Mouse (Mus musculus): ENCODE data around the gene Rnaseh2a. TPM values are rescaled to one million over a fixed set of nuclear protein-coding genes. Genes with fewer than 3 reads are reported as not detected.

The Rnaseh2a gene
- polyA plus RNA-seq, 1 experiment from 2014 or later = 108 TPM

GRCm38 (mm10) chr8:84944478-84945160 lies 24.9 kb downstream of the Rnaseh2a start:
- 3% methylated on average over 26 of the region's 26 CpGs for WGBS
- H3K27me3 ChIP-seq (ENCODE audit: control insufficient read depth, insufficient read depth, low read length) = peaks cover 51% of the 10 kb centered on the region
- no peaks in the 10 kb centered on the region for H3K9me3 ChIP-seq (replicated peaks; ENCODE audit: control insufficient read depth, low read length)
- H3K4me1 ChIP-seq (ENCODE audit: control insufficient read depth, insufficient read depth, low read length) = peaks cover 8% of the 10 kb centered on the region
- H3K9ac ChIP-seq (ENCODE audit: low read length) = no peak overlapping the region
- no peaks in the 10 kb centered on the region for H3K36me3 ChIP-seq (ENCODE audit: control insufficient read depth, insufficient read depth, low read length)
- ATAC-seq (ENCODE audit: insufficient read depth, low FRiP score) = peak; percentile 53; the same call in 1 of the 2 replicates
- H3K27ac ChIP-seq (ENCODE audit: low read length) = no peak overlapping the region
- H3K4me2 ChIP-seq (ENCODE audit: low read depth, low read length) = peak overlapping the region; percentile 20; the same call in 1 of the 2 replicates
- no peak overlapping the region for H3K4me3 ChIP-seq (replicated peaks; ENCODE audit: low read length)

- no peaks in the 10 kb centered on the region for H3K9me3 ChIP-seq (replicated peaks; ENCODE audit: control insufficient read depth, low read length)
- H3K27ac ChIP-seq (ENCODE audit: low read length) = no peak overlapping the region
- no peak overlapping the region for H3K4me3 ChIP-seq (replicated peaks; ENCODE audit: low read length)
- no peak overlapping the region for H3K4me2 ChIP-seq (ENCODE audit: low read depth, low read length)
- WGBS = 22% methylated on average over 4 of the region's 4 CpGs
- no peaks in the 10 kb centered on the region for H3K36me3 ChIP-seq (ENCODE audit: control insufficient read depth, insufficient read depth, low read length)
- no peak for ATAC-seq (ENCODE audit: insufficient read depth, low FRiP score)
- H3K9ac ChIP-seq (ENCODE audit: low read length) = no peak overlapping the region
- peaks cover 51% of the 10 kb centered on the region for H3K27me3 ChIP-seq (ENCODE audit: control insufficient read depth, insufficient read depth, low read length)
- H3K4me1 ChIP-seq (ENCODE audit: control insufficient read depth, insufficient read depth, low read length) = peaks cover 8% of the 10 kb centered on the region
Measured at GRCm38 (mm10) chr8:84943699-84944098, 25.9 kb downstream of the Rnaseh2a start.

DNA sequence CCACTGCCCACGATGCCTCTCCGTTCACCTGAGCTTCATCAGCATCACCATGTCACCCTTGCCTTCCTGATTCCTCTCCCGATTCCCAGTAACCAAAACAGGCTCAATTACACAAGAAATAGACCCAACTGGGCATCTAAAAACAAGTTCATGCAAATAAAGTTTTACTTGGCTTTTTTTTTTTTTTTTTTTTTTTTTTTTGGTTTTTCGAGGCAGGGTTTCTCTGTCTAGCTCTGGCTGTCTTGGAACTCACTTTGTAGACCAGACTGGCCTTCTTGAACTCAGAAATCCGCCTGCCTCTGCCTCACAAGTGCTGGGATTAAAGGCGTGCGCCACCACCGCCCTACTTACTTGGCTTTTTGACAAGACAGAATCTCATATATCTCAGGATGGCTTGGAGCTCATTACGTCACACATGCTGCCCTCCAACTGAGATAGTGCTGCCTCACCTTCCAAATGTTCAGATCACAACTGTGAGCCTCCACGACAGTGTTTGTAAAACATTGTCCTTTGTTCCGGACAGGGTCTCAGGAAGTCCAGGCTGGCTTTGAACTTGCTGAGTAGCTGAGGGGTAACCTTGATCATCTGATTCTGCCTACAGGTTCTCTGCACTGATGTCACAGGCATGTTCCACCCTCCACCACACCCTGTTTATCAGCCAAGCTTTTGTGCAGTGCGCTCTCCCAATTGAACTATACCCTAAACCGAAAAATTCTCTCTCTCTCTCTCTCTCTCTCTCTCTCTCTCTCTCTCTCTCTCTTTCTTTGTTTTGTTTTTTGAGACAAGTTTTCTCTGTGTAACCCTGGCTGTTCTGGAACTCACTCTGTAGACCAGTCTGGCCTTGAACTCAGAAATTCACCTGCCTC lies 31.7 kb downstream of the Rnaseh2a start:
- no peak for ATAC-seq (ENCODE audit: insufficient read depth, low FRiP score)
- WGBS = 58% methylated on average over 13 of the region's 13 CpGs
- no peak overlapping the region for H3K9ac ChIP-seq (ENCODE audit: low read length)
- H3K4me1 ChIP-seq (ENCODE audit: control insufficient read depth, insufficient read depth, low read length) = peaks cover 4% of the 10 kb centered on the region; the same call in 1 of the 2 replicates
- H3K4me2 ChIP-seq (ENCODE audit: low read depth, low read length) = 0 out of 2 replicates have a peak overlapping the region, but pooled peaks have one; percentile 65
- H3K27me3 ChIP-seq (ENCODE audit: control insufficient read depth, insufficient read depth, low read length) = peaks cover 45% of the 10 kb centered on the region
- H3K4me3 ChIP-seq (replicated peaks; ENCODE audit: low read length) = no peak overlapping the region
- no peak overlapping the region for H3K27ac ChIP-seq (ENCODE audit: low read length)
- no peaks in the 10 kb centered on the region for H3K36me3 ChIP-seq (ENCODE audit: control insufficient read depth, insufficient read depth, low read length)
- H3K9me3 ChIP-seq (replicated peaks; ENCODE audit: control insufficient read depth, low read length) = no peaks in the 10 kb centered on the region

DNA sequence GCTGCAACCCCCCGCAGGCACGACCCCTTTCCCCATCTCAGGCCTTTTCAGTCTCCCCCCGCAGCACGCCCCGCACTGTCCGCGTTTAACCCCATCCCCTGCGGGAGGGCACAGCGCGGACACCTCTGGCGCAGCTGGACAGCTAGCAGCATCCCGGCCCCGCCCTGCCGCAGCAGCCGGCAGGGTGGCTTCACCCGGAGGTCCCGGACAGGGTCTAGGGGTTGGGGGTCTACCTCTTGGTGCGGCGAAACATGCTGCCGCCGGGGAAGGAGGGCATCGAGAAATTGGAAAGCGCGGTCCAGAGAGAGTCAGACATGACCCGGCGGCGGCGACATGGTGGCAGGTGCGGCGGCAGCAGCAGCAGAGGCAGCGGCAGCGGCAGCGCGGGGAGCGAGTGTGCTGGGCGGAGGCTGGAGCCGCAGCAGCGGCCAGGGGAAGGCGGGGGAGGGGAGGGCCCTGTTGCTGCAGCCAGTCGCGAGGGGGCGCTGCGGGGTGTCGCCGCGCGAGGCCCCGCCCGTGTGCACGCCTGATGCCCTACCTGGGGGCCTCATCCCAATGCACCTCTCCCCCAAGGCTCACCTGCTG lies 32.5 kb downstream of the Rnaseh2a start, which contains the start of gene Mast1:
Gene Mast1 (minus strand): TSS at position 398 of the 585 bp plus-strand sequence.
- Histone ChIP-seq H3K9ac (ENCODE audit: low read length) (no peak within 1 kb of the TSS), H3K27ac (ENCODE audit: low read length) (no peak within 1 kb of the TSS), H3K36me3 (ENCODE audit: control insufficient read depth, insufficient read depth, low read length) (no peaks in the 10 kb centered on the region), H3K4me3 (replicated peaks; ENCODE audit: low read length) (peak within 1 kb of the TSS; percentile 44), H3K27me3 (ENCODE audit: control insufficient read depth, insufficient read depth, low read length) (peaks cover 45% of the 10 kb centered on the region), H3K4me1 (ENCODE audit: control insufficient read depth, insufficient read depth, low read length) (peaks cover 4% of the 10 kb centered on the region; the same call in 1 of the 2 replicates), H3K9me3 (replicated peaks; ENCODE audit: control insufficient read depth, low read length) (no peaks in the 10 kb centered on the region), H3K4me2 (ENCODE audit: low read depth, low read length) (peak within 1 kb of the TSS; percentile 65)
- WGBS = under 1% methylated on average over 50 of the region's 50 CpGs
- ATAC-seq (ENCODE audit: insufficient read depth, low FRiP score) = peak; percentile 68

- 22% methylated on average over 23 of the region's 23 CpGs for WGBS
- no peaks in the 10 kb centered on the region for H3K36me3 ChIP-seq (ENCODE audit: control insufficient read depth, insufficient read depth, low read length)
- H3K27me3 ChIP-seq (ENCODE audit: control insufficient read depth, insufficient read depth, low read length) = peaks cover 45% of the 10 kb centered on the region
- H3K9me3 ChIP-seq (replicated peaks; ENCODE audit: control insufficient read depth, low read length) = no peaks in the 10 kb centered on the region
- no peak overlapping the region for H3K27ac ChIP-seq (ENCODE audit: low read length)
- H3K9ac ChIP-seq (ENCODE audit: low read length) = no peak overlapping the region
- H3K4me2 ChIP-seq (ENCODE audit: low read depth, low read length) = peak overlapping the region; percentile 65
- H3K4me3 ChIP-seq (replicated peaks; ENCODE audit: low read length) = peak overlapping the region; percentile 44
- peak; percentile 34 for ATAC-seq (ENCODE audit: insufficient read depth, low FRiP score)
- peaks cover 4% of the 10 kb centered on the region; the same call in 1 of the 2 replicates for H3K4me1 ChIP-seq (ENCODE audit: control insufficient read depth, insufficient read depth, low read length)
Measured at GRCm38 (mm10) chr8:84936041-84936961, 33.3 kb downstream of the Rnaseh2a start.

DNA sequence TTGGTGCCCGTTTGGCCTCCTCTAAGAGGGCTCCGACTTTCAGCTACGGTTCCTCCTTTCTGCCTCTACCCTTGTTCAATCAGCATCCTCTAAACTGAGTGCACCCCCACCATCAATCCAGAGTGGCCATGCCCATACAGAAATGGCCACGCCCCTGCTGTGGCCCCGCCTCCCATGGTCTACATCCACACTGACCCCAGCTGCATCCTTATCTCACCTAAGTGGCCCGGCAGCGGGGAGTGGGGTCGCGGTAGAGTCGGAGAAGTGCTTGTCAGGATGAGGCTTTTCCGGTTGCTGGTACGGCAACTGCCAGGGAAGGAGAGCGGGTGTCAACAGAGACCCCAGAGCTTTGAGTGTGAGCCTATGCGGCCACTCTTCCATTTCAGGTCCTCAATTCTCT lies 34.1 kb downstream of the Rnaseh2a start:
- no peak for ATAC-seq (ENCODE audit: insufficient read depth, low FRiP score)
- peaks cover 4% of the 10 kb centered on the region; the same call in 1 of the 2 replicates for H3K4me1 ChIP-seq (ENCODE audit: control insufficient read depth, insufficient read depth, low read length)

DNA sequence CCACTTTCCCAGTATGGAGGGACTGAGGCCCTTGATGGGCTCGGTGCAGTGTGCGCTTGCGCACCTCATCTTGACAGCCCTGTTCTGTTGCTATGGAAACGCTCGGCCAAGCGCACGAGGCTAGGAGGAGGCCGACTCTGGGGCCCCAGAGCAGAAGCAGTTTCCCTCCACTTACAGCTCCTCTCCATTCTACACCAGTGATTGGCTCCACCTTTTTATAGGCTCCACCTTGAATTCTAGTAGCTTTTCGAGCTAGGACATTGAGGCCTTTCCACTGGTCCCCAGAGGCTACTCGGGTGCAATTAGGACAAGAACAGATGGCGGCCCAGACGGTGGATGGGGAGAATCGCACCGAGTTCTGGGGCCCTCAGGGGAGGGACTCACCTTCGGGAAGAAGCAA lies 34.7 kb downstream of the Rnaseh2a start:
- ATAC-seq (ENCODE audit: insufficient read depth, low FRiP score) = no peak
- Histone ChIP-seq H3K36me3 (ENCODE audit: control insufficient read depth, insufficient read depth, low read length) (no peaks in the 10 kb centered on the region), H3K27ac (ENCODE audit: low read length) (no peak overlapping the region), H3K9ac (ENCODE audit: low read length) (no peak overlapping the region), H3K4me2 (ENCODE audit: low read depth, low read length) (no peak overlapping the region), H3K4me1 (ENCODE audit: control insufficient read depth, insufficient read depth, low read length) (peaks cover 4% of the 10 kb centered on the region; the same call in 1 of the 2 replicates), H3K4me3 (replicated peaks; ENCODE audit: low read length) (no peak overlapping the region), H3K27me3 (ENCODE audit: control insufficient read depth, insufficient read depth, low read length) (peaks cover 53% of the 10 kb centered on the region), H3K9me3 (replicated peaks; ENCODE audit: control insufficient read depth, low read length) (no peaks in the 10 kb centered on the region)
- WGBS = under 1% methylated on average over 15 of the region's 15 CpGs

More for the DNA sequence above, 34.1 kb downstream of the Rnaseh2a start:
- no peak overlapping the region for H3K4me2 ChIP-seq (ENCODE audit: low read depth, low read length)
- peaks cover 48% of the 10 kb centered on the region for H3K27me3 ChIP-seq (ENCODE audit: control insufficient read depth, insufficient read depth, low read length)
- no peak overlapping the region for H3K4me3 ChIP-seq (replicated peaks; ENCODE audit: low read length)
- no peak overlapping the region for H3K27ac ChIP-seq (ENCODE audit: low read length)
- no peak overlapping the region for H3K9ac ChIP-seq (ENCODE audit: low read length)
- H3K9me3 ChIP-seq (replicated peaks; ENCODE audit: control insufficient read depth, low read length) = no peaks in the 10 kb centered on the region
- 2% methylated on average over 14 of the region's 14 CpGs for WGBS
- H3K36me3 ChIP-seq (ENCODE audit: control insufficient read depth, insufficient read depth, low read length) = no peaks in the 10 kb centered on the region

- 83% methylated on average over 16 of the region's 16 CpGs for WGBS
- Histone ChIP-seq H3K9ac (ENCODE audit: low read length) (no peak overlapping the region), H3K4me3 (replicated peaks; ENCODE audit: low read length) (no peak overlapping the region), H3K9me3 (replicated peaks; ENCODE audit: control insufficient read depth, low read length) (no peaks in the 10 kb centered on the region), H3K4me1 (ENCODE audit: control insufficient read depth, insufficient read depth, low read length) (peaks cover 4% of the 10 kb centered on the region; the same call in 1 of the 2 replicates), H3K36me3 (ENCODE audit: control insufficient read depth, insufficient read depth, low read length) (no peaks in the 10 kb centered on the region), H3K4me2 (ENCODE audit: low read depth, low read length) (no peak overlapping the region), H3K27me3 (ENCODE audit: control insufficient read depth, insufficient read depth, low read length) (peaks cover 62% of the 10 kb centered on the region), H3K27ac (ENCODE audit: low read length) (no peak overlapping the region)
- no peak for ATAC-seq (ENCODE audit: insufficient read depth, low FRiP score)
Measured at GRCm38 (mm10) chr8:84933767-84934559, 35.6 kb downstream of the Rnaseh2a start.

Data from stomach, embryonic 16.5 days (tissue).